Mouse (Mus musculus) kidney, postnatal 14 days (tissue): Measurements from ENCODE around the gene Gabarapl1.

ENCODE experiments used
- DNase-seq: peaks from one replicate; pipeline ENCODE4 v3.0.0; 2022; ENCODE audit warnings: mixed read lengths

Gabarapl1 gene

GRCm38 (mm10) chr6:129538555-129538954, 5.6 kb downstream of the Gabarapl1 start:
- DNase-seq, result no peak

GRCm38 (mm10) chr6:129541931-129542330, 9.0 kb downstream of the Gabarapl1 start:
- DNase-seq, result no peak

GRCm38 (mm10) chr6:129542540-129542939, 9.6 kb downstream of the Gabarapl1 start:
- no peak for DNase-seq

- DNase-seq, result peak; percentile 81
Observed at GRCm38 (mm10) chr6:129543709-129544606, 11.0 kb downstream of the Gabarapl1 start.

- DNase-seq, result no peak
Observed at GRCm38 (mm10) chr6:129547277-129547676, 14.3 kb downstream of the Gabarapl1 start.

GRCm38 (mm10) chr6:129548009-129548408, 15.0 kb downstream of the Gabarapl1 start:
- DNase-seq, result no peak

- DNase-seq, result no peak
Observed at GRCm38 (mm10) chr6:129557298-129558023, 24.5 kb downstream of the Gabarapl1 start.

GRCm38 (mm10) chr6:129558946-129559640, 26.1 kb downstream of the Gabarapl1 start:
- peak; percentile 77 for DNase-seq

- no peak for DNase-seq
Observed at GRCm38 (mm10) chr6:129559641-129560027, 26.7 kb downstream of the Gabarapl1 start.

- DNase-seq, result no peak
Observed at GRCm38 (mm10) chr6:129565257-129565656, 32.3 kb downstream of the Gabarapl1 start.

- peak; percentile 10 for DNase-seq
Observed at GRCm38 (mm10) chr6:129575315-129575714, 42.4 kb downstream of the Gabarapl1 start.

GRCm38 (mm10) chr6:129577605-129578004, 44.6 kb downstream of the Gabarapl1 start, which contains the start of gene Klre1:
TSS of gene Klre1 (plus strand) at chr6:129577905.
- no peak for DNase-seq

- no peak for DNase-seq
Observed at GRCm38 (mm10) chr6:129581274-129581673, 48.3 kb downstream of the Gabarapl1 start.

GRCm38 (mm10) chr6:129581896-129582295, 48.9 kb downstream of the Gabarapl1 start:
- DNase-seq, result no peak

GRCm38 (mm10) chr6:129583014-129583413, 50.1 kb downstream of the Gabarapl1 start:
- no peak for DNase-seq

GRCm38 (mm10) chr6:129591508-129591907, 58.5 kb downstream of the Gabarapl1 start, which contains the start of gene Klrd1:
TSS of gene Klrd1 (plus strand) at chr6:129591782.
- no peak for DNase-seq
